Mouse (Mus musculus) spleen, postnatal 0 days (tissue): Measurements from ENCODE around the gene Avpr1a. TPM values are rescaled to one million over a fixed set of nuclear protein-coding genes. Genes with fewer than 3 reads are reported as not detected.

Experiments used
- polyA plus RNA-seq: library from polyadenylated mRNA; unstranded; fragments of >200 nt; fragmentation: Nextera tagmentation; extraction: Ambion mirVana; gene quantifications from 2 replicates; pipeline ENCODE4 v1.2.1, GENCODE M21; 2015

Avpr1a gene
- 1.6 and 2.6 TPM in 2 replicates for polyA plus RNA-seq

GRCm38 (mm10) chr10:122447861-122448716, at the start of gene Avpr1a:
Gene Avpr1a, plus strand, starts transcription at chr10:122448499.

Other genes with a start within 250 kb of the Avpr1a start
- 4.3 and 5.6 TPM in 2 replicates for gene Ppm1h, start 230.3 kb downstream of the Avpr1a start, polyA plus RNA-seq